Mouse (Mus musculus): ENCODE data around the gene Cend1.

- TF ChIP-seq CTCF (IDR thresholded peaks at IDR 0.05; ENCODE audit: extremely low read depth, insufficient read depth, low read length): no peak
- TF ChIP-seq POLR2A (IDR thresholded peaks at IDR 0.05; ENCODE audit: extremely low read depth, insufficient read depth, low read length): no peak
Observed at GRCm38 (mm10) chr7:141413331-141413730, 16.0 kb downstream of the Cend1 start.

All from cortical plate, adult 2 months (tissue).